Mouse (Mus musculus): ENCODE results near the gene Ptpn5. TPM values are rescaled to one million over a fixed set of nuclear protein-coding genes. Genes with fewer than 3 reads are reported as not detected.

Gene Ptpn5
- total RNA-seq, 2 experiments from 2014 or later: not detected

Small RNA genes within 50 kb of the gene (microRNA-seq; reads per million reads assigned to microRNA genes)
- gene Mir7056: 0 to 3.1 reads per million in 2 experiments

Other genes starting within 250 kb of the Ptpn5 start
- 10 to 100 TPM; 59.6 to 66.3 TPM for gene Tsg101, start 213.7 kb downstream of the Ptpn5 start, total RNA-seq (2021)
- 1 to 10 TPM; 8.1 to 9.7 TPM for gene Uevld, start 175.2 kb downstream of the Ptpn5 start, total RNA-seq (2021)
- not detected for gene Gm9999, start 150.1 kb downstream of the Ptpn5 start, total RNA-seq (2021)
- 10 to 100 TPM; 10.2 to 11.1 TPM for gene Spty2d1, start 125.3 kb downstream of the Ptpn5 start, total RNA-seq (2021)
- 10 to 100 TPM; 26.4 to 31.0 TPM for gene Tmem86a, start 83.1 kb downstream of the Ptpn5 start, total RNA-seq (2021)
- gene Mrgpra6, start 71.2 kb upstream of the Ptpn5 start, total RNA-seq (2021): not detected
- gene Mrgpra9, start 119.2 kb upstream of the Ptpn5 start, total RNA-seq (2021): not detected
- gene Mrgpra1, start 220.6 kb upstream of the Ptpn5 start, total RNA-seq (2021): not detected